Mouse (Mus musculus): ENCODE measurements around the gene Gng13.

DNA sequence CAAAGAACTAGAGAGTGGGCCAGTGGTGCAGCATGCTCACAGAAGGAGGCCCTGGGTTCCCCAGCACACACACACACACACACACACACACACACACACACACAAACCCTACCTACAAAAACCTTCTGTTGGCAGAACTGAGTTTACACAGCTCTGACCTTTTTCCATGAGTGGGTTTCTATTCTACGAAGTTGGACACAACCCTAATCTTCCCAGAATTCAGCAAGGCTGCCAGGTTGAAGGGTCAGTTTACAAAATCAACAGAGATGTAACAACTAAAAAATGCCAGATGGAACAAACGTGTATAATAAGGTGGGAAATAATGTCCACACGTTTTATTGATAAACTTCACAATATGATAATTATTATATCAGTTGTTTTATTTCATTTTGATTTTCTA is 40.7 kb downstream of the Gng13 start:
- TF ChIP-seq POLR2A (IDR thresholded peaks at IDR 0.05; ENCODE audit: control insufficient read depth, low read depth, low read length) (no peak), CTCF (IDR thresholded peaks at IDR 0.05; ENCODE audit: control insufficient read depth, insufficient read depth, insufficient replicate concordance, low read depth, low read length) (no peak)

All from testis, adult 2 months (tissue).